Mouse (Mus musculus): ENCODE measurements around the gene 1700025G04Rik. TPM values are rescaled to one million over a fixed set of nuclear protein-coding genes. Genes with fewer than 3 reads are reported as not detected.
"Not testable (repeated sequence)": the region's sequence is repeated elsewhere in the genome, so short reads cannot be mapped to it uniquely, and the experiment has no call there.

1700025G04Rik gene
- polyA plus RNA-seq, 1 experiment from 2014 or later = 28.6 TPM

DNA sequence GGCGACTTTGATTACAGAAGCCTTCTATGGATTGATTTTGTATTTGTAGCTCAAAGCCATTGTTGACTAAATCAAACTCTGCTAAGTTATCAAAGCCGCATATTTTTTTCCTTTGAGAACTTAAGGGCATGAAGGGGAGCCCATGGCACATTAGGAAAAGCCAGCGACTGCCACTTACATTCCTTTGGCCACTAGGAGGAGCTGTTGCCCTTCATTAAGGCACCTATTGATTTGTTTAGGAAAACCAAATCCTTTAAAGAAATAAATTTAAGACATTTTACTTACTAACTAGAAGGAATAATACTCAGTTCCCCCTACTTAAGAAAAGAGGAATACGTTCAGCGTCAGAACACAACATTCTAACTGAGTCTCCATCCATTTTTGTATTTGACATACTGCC, 269.5 kb downstream of the 1700025G04Rik start:
- no peak for ATAC-seq (ENCODE audit: insufficient number of reproducible peaks, insufficient read depth, low FRiP score, low read depth)
- Histone ChIP-seq H3K4me3 (ENCODE audit: low read depth, low read length) (no peak overlapping the region), H3K4me2 (replicated peaks; ENCODE audit: low read depth, low read length) (no peak overlapping the region), H3K9me3 (ENCODE audit: control insufficient read depth, low read depth, low read length) (no peaks in the 10 kb centered on the region), H3K27ac (ENCODE audit: low read length) (no peak overlapping the region), H3K36me3 (ENCODE audit: control insufficient read depth, insufficient read depth, low read length) (peaks cover 18% of the 10 kb centered on the region), H3K27me3 (ENCODE audit: control insufficient read depth, insufficient read depth, low read length) (no peaks in the 10 kb centered on the region), H3K9ac (replicated peaks; ENCODE audit: low read depth, low read length) (no peak overlapping the region), H3K4me1 (ENCODE audit: control insufficient read depth, insufficient read depth, low read length) (no peaks in the 10 kb centered on the region)
- WGBS = 21% methylated on average over 5 of the region's 5 CpGs

DNA sequence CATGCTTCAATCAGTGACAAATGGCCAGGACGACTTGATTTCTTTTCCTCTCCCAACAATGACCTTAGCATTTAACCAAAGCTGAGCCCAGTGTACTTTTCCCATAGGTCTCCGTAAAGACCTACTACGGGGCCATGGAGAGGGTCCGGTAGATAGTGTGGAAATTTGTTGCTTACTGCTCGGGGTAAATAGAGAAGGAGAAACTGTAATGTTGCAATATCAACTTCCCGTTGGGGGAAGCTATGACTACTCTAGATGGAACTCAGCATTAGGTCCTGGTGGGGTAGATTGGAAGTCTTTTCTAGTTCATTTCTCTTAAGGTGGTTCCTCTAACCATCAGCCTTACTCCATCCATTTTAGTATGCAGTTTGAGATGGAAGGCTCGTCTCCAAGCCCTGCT, 270.7 kb downstream of the 1700025G04Rik start:
- Histone ChIP-seq H3K9ac (replicated peaks; ENCODE audit: low read depth, low read length) (no peak overlapping the region), H3K4me1 (ENCODE audit: control insufficient read depth, insufficient read depth, low read length) (no peaks in the 10 kb centered on the region), H3K36me3 (ENCODE audit: control insufficient read depth, insufficient read depth, low read length) (peaks cover 18% of the 10 kb centered on the region), H3K27ac (ENCODE audit: low read length) (no peak overlapping the region), H3K4me2 (replicated peaks; ENCODE audit: low read depth, low read length) (no peak overlapping the region), H3K27me3 (ENCODE audit: control insufficient read depth, insufficient read depth, low read length) (no peaks in the 10 kb centered on the region), H3K9me3 (ENCODE audit: control insufficient read depth, low read depth, low read length) (no peaks in the 10 kb centered on the region), H3K4me3 (ENCODE audit: low read depth, low read length) (no peak overlapping the region)
- no peak for ATAC-seq (ENCODE audit: insufficient number of reproducible peaks, insufficient read depth, low FRiP score, low read depth)
- 88% methylated on average over 7 of the region's 7 CpGs for WGBS

GRCm38 (mm10) chr1:151816051-151816450, 273.9 kb downstream of the 1700025G04Rik start:
- Histone ChIP-seq H3K4me1 (ENCODE audit: control insufficient read depth, insufficient read depth, low read length) (no peaks in the 10 kb centered on the region), H3K4me3 (ENCODE audit: low read depth, low read length) (no peak overlapping the region), H3K27ac (ENCODE audit: low read length) (no peak overlapping the region), H3K36me3 (ENCODE audit: control insufficient read depth, insufficient read depth, low read length) (peaks cover 20% of the 10 kb centered on the region), H3K27me3 (ENCODE audit: control insufficient read depth, insufficient read depth, low read length) (no peaks in the 10 kb centered on the region), H3K4me2 (replicated peaks; ENCODE audit: low read depth, low read length) (no peak overlapping the region), H3K9me3 (ENCODE audit: control insufficient read depth, low read depth, low read length) (no peaks in the 10 kb centered on the region), H3K9ac (replicated peaks; ENCODE audit: low read depth, low read length) (no peak overlapping the region)
- 91% methylated on average over 3 of the region's 3 CpGs for WGBS
- ATAC-seq (ENCODE audit: insufficient number of reproducible peaks, insufficient read depth, low FRiP score, low read depth) = no peak

DNA sequence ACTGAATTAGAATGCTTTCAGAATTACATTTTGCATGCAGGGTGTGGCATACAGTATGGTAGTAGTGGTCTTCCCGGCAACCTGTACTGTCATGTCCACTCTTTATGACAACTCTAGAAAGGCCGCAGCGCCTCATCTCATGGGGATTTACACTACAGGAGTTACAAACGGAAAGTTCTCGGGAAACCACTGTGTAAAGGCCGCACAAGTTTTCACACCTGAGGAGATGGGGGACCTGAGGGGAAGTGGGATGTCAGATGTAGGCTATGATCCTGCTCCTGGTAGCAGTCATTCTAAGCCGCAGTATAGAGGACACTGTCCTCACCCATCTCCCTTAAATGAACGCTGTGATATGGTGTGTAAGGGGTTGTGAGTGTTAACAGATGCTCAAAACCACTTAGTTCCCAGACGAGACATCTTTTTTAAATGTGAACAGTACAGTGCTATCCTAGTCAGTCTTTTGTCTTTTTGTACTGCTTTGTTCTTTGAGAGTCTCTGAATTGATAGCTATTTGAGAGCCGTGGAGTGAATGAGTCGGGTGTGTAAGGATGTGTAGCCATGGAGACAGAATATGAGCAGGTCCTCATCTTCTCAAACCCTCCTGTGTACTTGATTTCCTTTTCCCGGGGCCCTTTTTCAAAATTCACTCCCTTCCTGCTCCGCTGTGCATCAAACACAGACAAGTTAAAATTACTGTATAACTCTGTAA, 277.8 kb downstream of the 1700025G04Rik start:
- Histone ChIP-seq H3K27me3 (ENCODE audit: control insufficient read depth, insufficient read depth, low read length) (no peaks in the 10 kb centered on the region), H3K4me2 (replicated peaks; ENCODE audit: low read depth, low read length) (no peak overlapping the region), H3K27ac (ENCODE audit: low read length) (no peak overlapping the region), H3K4me3 (ENCODE audit: low read depth, low read length) (no peak overlapping the region), H3K36me3 (ENCODE audit: control insufficient read depth, insufficient read depth, low read length) (peaks cover 19% of the 10 kb centered on the region), H3K9ac (replicated peaks; ENCODE audit: low read depth, low read length) (no peak overlapping the region), H3K9me3 (ENCODE audit: control insufficient read depth, low read depth, low read length) (no peaks in the 10 kb centered on the region), H3K4me1 (ENCODE audit: control insufficient read depth, insufficient read depth, low read length) (no peaks in the 10 kb centered on the region)
- ATAC-seq (ENCODE audit: insufficient number of reproducible peaks, insufficient read depth, low FRiP score, low read depth) = no peak
- WGBS = 90% methylated on average over 13 of the region's 13 CpGs

- Histone ChIP-seq H3K4me3 (ENCODE audit: low read depth, low read length) (no peak overlapping the region), H3K4me1 (ENCODE audit: control insufficient read depth, insufficient read depth, low read length) (no peaks in the 10 kb centered on the region), H3K9ac (replicated peaks; ENCODE audit: low read depth, low read length) (no peak overlapping the region), H3K27me3 (ENCODE audit: control insufficient read depth, insufficient read depth, low read length) (no peaks in the 10 kb centered on the region), H3K36me3 (ENCODE audit: control insufficient read depth, insufficient read depth, low read length) (peaks cover 23% of the 10 kb centered on the region), H3K27ac (ENCODE audit: low read length) (no peak overlapping the region), H3K4me2 (replicated peaks; ENCODE audit: low read depth, low read length) (no peak overlapping the region), H3K9me3 (ENCODE audit: control insufficient read depth, low read depth, low read length) (no peaks in the 10 kb centered on the region)
- ATAC-seq (ENCODE audit: insufficient number of reproducible peaks, insufficient read depth, low FRiP score, low read depth) = no peak
- WGBS = 93% methylated on average over 16 of the region's 16 CpGs
Observed at GRCm38 (mm10) chr1:151811456-151811855, 278.5 kb downstream of the 1700025G04Rik start.

GRCm38 (mm10) chr1:151810628-151811421, 279.1 kb downstream of the 1700025G04Rik start:
- Histone ChIP-seq H3K27me3 (ENCODE audit: control insufficient read depth, insufficient read depth, low read length) (no peaks in the 10 kb centered on the region), H3K4me3 (ENCODE audit: low read depth, low read length) (no peak overlapping the region), H3K36me3 (ENCODE audit: control insufficient read depth, insufficient read depth, low read length) (peaks cover 26% of the 10 kb centered on the region), H3K4me1 (ENCODE audit: control insufficient read depth, insufficient read depth, low read length) (no peaks in the 10 kb centered on the region), H3K9me3 (ENCODE audit: control insufficient read depth, low read depth, low read length) (no peaks in the 10 kb centered on the region), H3K9ac (replicated peaks; ENCODE audit: low read depth, low read length) (no peak overlapping the region), H3K27ac (ENCODE audit: low read length) (no peak overlapping the region), H3K4me2 (replicated peaks; ENCODE audit: low read depth, low read length) (no peak overlapping the region)
- ATAC-seq (ENCODE audit: insufficient number of reproducible peaks, insufficient read depth, low FRiP score, low read depth) = no peak
- WGBS = 78% methylated on average over 7 of the region's 7 CpGs

DNA sequence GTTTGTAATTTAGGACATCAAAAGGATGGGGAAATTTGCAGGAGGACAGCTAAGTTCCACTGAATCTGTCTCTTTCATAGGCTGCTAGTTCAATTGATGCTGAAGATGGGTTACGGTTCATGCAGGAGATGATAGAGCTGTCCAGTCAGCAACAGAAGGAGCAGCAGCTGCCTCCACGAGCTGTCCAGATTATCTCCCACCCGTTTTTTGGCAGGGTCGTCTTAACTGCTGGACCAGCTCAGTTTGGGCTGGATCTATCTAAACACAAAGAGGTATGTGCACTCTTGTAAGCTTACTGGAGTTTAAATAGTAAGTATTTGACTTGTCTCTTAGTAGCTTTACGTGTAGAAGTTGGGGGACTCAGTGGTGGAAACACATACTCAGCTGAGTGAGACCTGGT, 282.6 kb downstream of the 1700025G04Rik start:
- Histone ChIP-seq H3K4me3 (ENCODE audit: low read depth, low read length) (no peak overlapping the region), H3K9ac (replicated peaks; ENCODE audit: low read depth, low read length) (no peak overlapping the region), H3K36me3 (ENCODE audit: control insufficient read depth, insufficient read depth, low read length) (peaks cover 34% of the 10 kb centered on the region), H3K4me2 (replicated peaks; ENCODE audit: low read depth, low read length) (no peak overlapping the region), H3K27me3 (ENCODE audit: control insufficient read depth, insufficient read depth, low read length) (no peaks in the 10 kb centered on the region), H3K27ac (ENCODE audit: low read length) (no peak overlapping the region), H3K9me3 (ENCODE audit: control insufficient read depth, low read depth, low read length) (no peaks in the 10 kb centered on the region), H3K4me1 (ENCODE audit: control insufficient read depth, insufficient read depth, low read length) (no peaks in the 10 kb centered on the region)
- ATAC-seq (ENCODE audit: insufficient number of reproducible peaks, insufficient read depth, low FRiP score, low read depth) = no peak
- 78% methylated on average over 5 of the region's 5 CpGs for WGBS

DNA sequence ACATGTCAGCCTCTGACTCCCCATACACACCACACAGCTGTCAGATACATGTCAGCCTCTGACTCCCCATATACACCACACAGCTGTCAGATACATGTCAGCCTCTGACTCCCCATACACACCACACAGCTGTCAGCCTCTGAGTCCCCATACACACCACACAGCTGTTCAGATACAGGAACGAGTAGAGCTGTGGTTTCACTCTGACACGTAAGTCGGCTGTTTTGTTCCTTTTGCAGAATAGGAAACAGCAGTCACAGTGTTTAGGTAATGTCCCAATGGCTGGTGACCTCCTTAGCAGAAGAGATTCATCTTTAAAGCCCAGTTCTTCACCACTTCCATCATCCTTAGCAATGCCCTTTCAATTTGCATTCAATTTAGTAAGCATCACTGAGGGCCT, 287.1 kb downstream of the 1700025G04Rik start:
- WGBS = 52% methylated on average over 3 of the region's 3 CpGs
- H3K36me3 ChIP-seq (ENCODE audit: control insufficient read depth, insufficient read depth, low read length) = peaks cover 30% of the 10 kb centered on the region
- not testable (repeated sequence) for H3K9me3 ChIP-seq (ENCODE audit: control insufficient read depth, low read depth, low read length); H3K4me1 ChIP-seq (ENCODE audit: control insufficient read depth, insufficient read depth, low read length); H3K4me3 ChIP-seq (ENCODE audit: low read depth, low read length); H3K27me3 ChIP-seq (ENCODE audit: control insufficient read depth, insufficient read depth, low read length); H3K9ac ChIP-seq (replicated peaks; ENCODE audit: low read depth, low read length); ATAC-seq (ENCODE audit: insufficient number of reproducible peaks, insufficient read depth, low FRiP score, low read depth); H3K27ac ChIP-seq (ENCODE audit: low read length); H3K4me2 ChIP-seq (replicated peaks; ENCODE audit: low read depth, low read length)

Data from stomach, embryonic 14.5 days (tissue).